Mouse (Mus musculus) CD4-positive, CD25-positive, alpha-beta regulatory T cell, adult 4 months (primary cell): Measurements from ENCODE around the gene Acin1. TPM values are rescaled to one million over a fixed set of nuclear protein-coding genes. Genes with fewer than 3 reads are reported as not detected.
"Not testable (repeated sequence)": the region's sequence is repeated elsewhere in the genome, so short reads cannot be mapped to it uniquely, and the experiment has no call there.

Experiments
- ATAC-seq: one replicate; pipeline ENCODE4 v1.8.0; 2017
- polyA plus RNA-seq, 2 experiments: library from polyadenylated mRNA; unstranded; fragments of 100-300 nt; shearing (Covaris generic); gene quantifications; one replicate each; pipeline ENCODE4 v1.2.1; 2017

The Acin1 gene
- polyA plus RNA-seq, 2 experiments from 2014 or later, result 151 to 179 TPM

GRCm38 (mm10) chr14:54642224-54642944, 44.3 kb downstream of the Acin1 start:
- no peak for ATAC-seq

- ATAC-seq, result peak; percentile 85
These were observed 45.3 kb downstream of the Acin1 start, which contains the start of gene Cdh24 for GRCm38 (mm10) chr14:54641305-54641969. Gene Cdh24, minus strand, starts transcription at chr14:54641364.

GRCm38 (mm10) chr14:54640946-54641304, 45.8 kb downstream of the Acin1 start, which contains the start of gene Gm17606:
Gene Gm17606, plus strand, starts transcription at chr14:54640952.
- no peak for ATAC-seq

GRCm38 (mm10) chr14:54640121-54640520, 46.6 kb downstream of the Acin1 start:
- ATAC-seq, result no peak

GRCm38 (mm10) chr14:54638210-54638609, 48.5 kb downstream of the Acin1 start:
- ATAC-seq, result no peak

DNA sequence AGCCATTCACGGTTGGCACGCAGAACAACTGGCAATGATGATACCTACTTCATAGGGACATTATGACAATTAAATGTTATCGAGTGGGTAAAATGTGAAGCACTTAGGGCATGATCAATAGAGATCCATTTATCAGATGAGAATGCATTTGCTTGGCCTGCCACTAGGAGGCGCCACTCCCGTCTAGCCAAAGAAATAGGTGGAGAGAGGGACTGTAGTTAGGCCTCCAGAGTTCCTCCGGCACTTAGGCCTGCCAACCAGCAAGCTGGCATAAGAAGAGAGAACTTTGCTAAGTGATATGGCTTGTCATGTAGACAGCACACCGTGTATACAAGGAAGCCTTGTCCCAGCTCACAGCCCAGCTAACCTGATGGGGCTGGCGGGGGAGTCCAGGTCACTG, 49.8 kb downstream of the Acin1 start:
- no peak for ATAC-seq

DNA sequence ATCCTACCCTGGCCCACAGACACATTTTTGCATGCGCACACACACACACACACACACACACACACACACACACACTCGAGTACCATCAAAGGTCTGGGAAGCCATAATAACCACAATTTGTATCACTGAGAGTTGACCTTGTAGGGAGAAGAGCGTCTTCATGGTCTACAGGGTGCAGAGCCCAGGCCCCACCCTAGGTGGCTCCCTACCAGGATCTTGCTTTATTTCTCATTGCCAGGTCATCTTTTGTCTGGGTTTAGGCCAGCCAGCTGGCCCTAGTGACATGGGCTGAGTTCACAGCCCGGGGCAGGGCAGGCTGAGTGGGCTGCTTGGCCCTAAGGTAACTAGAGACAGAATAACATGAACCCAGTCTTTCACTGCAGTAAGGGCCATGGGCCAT, 52.5 kb downstream of the Acin1 start:
- no peak for ATAC-seq

DNA sequence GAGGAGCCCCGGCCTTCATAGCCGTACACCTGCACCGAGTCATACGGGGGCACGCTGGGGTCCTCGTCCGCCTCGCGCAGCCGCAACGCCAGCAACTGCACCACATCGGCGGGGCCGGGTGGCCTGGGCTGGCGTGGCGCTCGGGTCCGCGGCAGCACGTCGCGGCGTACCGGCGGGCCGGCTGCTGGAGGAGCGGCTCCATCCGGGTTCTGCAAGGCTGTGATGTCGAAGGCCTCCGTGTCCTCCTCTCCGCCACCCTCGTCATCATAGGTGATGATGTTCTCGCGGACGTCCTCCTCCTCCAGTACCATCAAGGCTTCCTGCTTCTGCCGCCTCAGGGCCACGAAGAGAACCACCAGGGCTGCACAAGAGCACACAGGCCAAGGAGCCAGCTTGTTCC, 54.5 kb downstream of the Acin1 start:
- ATAC-seq, result no peak

DNA sequence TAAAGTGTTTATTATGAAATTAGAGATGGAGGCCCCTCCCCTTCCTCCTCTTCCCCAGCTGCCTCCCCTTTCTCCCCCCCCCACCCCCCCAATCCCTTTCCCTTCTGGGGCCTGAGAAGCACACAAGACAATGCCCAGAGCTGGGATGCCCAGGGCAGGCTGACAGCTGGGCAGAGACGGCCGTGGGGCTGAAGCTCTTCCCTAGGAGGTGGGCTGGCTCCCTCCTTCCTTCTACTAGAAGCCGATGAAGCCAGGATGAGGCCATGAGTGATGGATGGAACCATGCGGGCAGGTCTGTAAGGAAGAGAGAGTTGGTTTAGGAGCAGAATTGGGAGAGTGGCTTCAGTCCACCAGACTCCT, 55.5 kb downstream of the Acin1 start:
- no peak for ATAC-seq

DNA sequence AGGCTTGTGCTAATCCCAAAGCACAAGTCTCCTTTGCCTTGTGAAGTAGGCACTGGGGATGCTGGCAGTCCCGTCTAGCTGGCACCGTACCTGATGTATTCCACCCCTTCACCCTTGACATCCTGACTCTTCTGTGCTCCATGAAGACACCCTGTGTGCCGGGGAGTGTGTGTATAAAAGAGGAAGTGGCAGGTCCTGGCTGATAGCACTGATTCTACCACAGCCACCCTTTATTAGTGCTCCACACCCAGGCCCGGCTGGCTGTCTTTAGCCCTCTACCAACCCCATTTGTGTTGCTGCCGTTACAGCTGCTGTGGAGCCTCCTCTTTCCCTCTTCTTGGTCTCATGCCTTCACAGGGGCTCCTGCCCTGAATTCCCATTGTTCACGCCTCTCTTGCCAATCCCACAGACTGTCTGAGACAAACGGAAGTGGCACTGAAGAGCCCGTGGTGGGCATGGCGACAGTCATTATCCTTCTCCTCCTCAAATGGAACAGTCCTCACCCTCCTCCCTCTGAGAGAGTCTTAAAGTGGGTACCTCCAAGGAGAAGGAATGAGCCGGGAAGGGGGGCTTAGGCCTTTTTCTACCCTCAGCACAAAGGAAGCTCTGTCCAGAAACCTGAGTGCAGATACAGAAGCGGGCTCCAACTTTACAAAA, 56.0 kb downstream of the Acin1 start:
- no peak for ATAC-seq

GRCm38 (mm10) chr14:54629797-54630196, 56.9 kb downstream of the Acin1 start:
- no peak for ATAC-seq

GRCm38 (mm10) chr14:54628103-54628502, 58.6 kb downstream of the Acin1 start:
- no peak for ATAC-seq

DNA sequence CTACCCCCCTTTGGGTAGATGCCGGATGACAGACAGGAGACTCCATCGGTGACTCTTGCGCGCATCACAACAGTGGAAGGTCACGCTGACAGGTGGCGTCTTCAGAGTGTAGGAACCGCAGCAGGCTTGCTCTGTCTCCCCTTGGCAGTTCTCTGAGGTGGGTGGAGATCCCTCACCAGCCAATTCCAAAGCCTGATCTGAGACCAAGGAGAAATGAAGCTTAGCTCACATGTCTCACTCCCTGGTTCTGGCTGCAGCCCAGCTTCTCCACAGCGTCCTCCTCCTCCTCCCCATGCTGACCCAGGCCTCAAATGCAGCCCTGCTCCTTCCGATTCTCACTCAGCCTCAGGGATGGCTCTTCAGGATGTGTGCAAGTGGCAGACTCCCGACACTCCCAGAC, 61.8 kb downstream of the Acin1 start:
- ATAC-seq, result no peak

GRCm38 (mm10) chr14:54623334-54623733, 63.4 kb downstream of the Acin1 start:
- ATAC-seq, result no peak

GRCm38 (mm10) chr14:54621133-54621532, 65.6 kb downstream of the Acin1 start, which contains the start of gene Psmb11:
Gene Psmb11, plus strand, starts transcription at chr14:54621433.
- ATAC-seq, result no peak

- ATAC-seq, result peak; percentile 98
These were observed 68.8 kb downstream of the Acin1 start, which contains the start of gene Psmb5 for GRCm38 (mm10) chr14:54617897-54618365. Gene Psmb5, minus strand, starts transcription at chr14:54618022.

DNA sequence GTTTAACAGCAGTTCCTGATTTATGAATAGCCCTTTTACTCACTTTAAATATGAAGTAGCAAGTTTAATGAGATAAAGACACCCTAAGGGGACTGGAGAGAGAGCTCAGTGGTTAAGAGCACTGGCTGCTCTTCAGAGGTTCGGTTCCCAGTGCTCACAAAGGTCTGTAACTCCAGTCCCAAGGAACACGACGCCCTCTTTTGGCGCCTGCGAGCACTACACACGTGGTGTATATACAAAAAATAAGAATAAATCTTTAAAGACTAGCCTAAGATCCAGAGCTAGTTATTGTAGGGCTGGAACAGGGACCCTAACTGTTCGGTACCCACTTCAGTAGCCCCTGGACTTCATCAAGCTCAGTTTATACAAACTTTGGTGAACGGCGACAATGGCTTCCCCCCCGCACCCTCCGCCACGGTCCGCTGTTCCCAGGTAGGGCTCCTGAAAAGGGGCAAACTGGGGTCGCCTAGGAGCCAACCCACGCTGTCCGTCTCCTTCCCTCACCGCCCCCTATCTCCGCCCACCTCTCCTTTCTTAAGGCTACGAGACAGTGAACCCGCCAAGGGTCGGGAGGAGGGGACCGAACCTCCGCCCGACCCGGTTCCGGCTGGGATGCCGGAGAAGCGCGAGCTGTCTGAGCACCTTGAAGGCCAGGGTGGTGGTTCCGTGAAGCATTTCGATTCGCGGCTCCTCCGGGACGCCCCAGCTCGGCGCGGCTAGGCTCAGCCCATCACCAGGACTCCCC, 69.4 kb downstream of the Acin1 start:
- peak; percentile 60 for ATAC-seq

DNA sequence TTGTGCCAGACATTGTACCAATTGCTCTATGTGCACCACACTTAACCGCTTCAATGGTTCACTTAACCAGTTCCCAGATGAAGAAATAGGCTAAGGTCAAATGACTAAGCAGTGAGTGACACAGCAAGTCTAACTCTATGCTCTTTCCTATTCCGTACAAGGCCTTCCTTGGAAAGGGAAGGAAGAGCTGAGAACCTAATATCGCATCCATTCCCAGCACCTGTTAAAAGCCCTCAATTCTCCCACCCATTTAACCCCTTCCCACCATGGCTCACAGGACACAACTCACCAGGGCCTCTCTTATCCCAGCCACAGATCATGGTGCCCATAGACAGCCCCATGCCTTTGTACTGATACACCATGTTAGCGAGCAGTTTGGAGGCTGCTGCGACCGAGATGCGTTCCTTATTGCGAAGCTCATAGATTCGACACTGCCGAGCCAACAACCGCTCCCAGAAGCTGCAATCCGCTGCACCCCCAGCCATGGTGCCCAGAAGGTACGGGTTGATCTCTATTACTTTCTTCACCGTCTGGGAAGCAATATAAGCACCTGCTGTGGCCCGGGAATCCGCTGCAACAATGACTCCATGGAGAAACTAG, 70.4 kb downstream of the Acin1 start:
- ATAC-seq, result no peak

GRCm38 (mm10) chr14:54614130-54614529, 72.6 kb downstream of the Acin1 start:
- not testable (repeated sequence) for ATAC-seq

DNA sequence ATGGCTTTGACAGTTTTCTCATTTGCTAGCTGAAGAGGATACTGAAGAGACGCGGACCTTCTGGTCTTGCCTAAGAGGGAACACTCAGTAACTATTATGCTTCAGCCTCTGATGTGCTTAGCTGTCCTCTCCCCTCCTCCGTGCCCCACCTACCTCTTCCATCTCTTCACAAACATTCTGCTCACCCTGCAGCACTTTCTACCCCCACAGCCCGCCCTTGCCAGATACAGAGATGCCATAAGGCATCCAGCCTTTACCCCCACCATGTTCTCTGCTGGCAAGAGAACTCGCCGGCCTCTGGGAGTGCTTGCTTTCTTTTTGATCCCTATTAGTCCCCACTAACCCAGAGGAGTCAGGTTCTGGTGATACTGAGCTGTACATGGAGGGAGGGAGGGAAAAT, 76.1 kb downstream of the Acin1 start:
- ATAC-seq, result no peak

- ATAC-seq, result peak; percentile 59
These were observed 76.8 kb downstream of the Acin1 start for GRCm38 (mm10) chr14:54609962-54610361.

DNA sequence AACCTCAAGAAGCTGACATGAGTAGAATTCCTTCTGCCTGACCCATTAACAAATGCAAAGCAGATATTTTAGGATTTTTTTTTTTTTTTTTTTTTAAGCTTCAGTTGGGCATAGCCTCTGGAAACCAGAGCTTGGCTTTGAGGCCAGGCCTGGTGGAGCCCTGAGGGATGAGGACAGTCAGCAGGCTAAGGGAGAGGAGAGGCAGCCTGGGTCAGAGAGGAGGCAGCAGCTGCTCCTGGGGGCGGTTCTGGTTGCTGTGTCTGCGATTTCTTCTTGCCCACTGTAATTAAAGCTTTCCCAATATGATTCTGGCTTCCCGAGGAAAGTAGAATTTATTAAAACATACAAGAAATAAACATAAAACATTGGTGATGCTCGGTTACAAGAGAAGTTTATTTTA, 77.5 kb downstream of the Acin1 start:
- no peak for ATAC-seq
